Mouse (Mus musculus) ovary, postnatal 10 days (tissue): ENCODE data around the gene Wfdc6b.
"Not testable (repeated sequence)": the region's sequence is repeated elsewhere in the genome, so short reads cannot be mapped to it uniquely, and the experiment has no call there.

Source experiments
- DNase-seq: peaks from one replicate; pipeline ENCODE4 v3.0.0; 2022; ENCODE audit warnings: low spot score

Wfdc6b gene

GRCm38 (mm10) chr2:164613471-164613870 is at the start of gene Wfdc6b, which contains the start of gene Wfdc8:
TSS of gene Wfdc6b (plus strand) at chr2:164613522.
TSS of gene Wfdc8 (minus strand) at chr2:164613626.
- peak; percentile 23 for DNase-seq

GRCm38 (mm10) chr2:164564346-164564745 is 49.0 kb upstream of the Wfdc6b start:
- DNase-seq, result no peak

DNA sequence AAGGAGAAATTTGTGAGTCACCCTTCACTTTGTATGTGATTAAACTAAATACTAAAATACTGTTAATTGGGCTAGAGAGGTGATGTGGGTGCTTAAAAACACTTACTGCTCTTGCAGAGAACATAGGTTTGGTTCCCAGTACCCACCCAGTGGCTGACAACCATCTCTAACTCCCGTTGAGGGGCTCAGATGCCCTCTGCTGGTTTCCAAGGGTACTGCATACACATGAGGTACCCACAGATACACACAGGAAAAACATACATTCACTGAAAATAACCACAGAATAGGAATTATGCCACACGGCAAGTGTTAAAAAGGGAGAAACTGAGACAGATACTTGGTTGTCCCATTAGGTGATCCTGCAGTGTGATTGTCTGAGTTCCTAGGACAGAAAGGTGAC is 46.3 kb upstream of the Wfdc6b start:
- no peak for DNase-seq

GRCm38 (mm10) chr2:164567460-164567859 is 45.9 kb upstream of the Wfdc6b start:
- no peak for DNase-seq

DNA sequence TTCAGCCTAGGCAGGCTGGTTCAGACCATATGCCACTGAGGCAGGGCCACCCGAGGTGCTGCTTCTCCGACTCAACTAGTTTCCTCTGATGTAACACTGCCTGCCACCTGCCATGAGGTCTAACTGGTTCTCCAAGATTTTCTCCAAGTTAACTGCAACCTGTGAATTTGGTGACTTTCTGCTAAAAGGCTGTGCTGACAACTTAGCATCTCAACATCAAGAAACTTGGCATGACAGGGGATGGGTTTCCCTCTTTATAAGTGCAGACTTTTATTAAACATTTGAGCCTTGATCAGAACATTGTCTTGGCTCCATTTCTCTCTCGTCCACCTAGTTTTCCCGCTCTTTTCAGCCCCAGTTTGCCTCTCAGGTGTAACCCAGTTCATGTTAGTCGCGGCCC is 40.0 kb upstream of the Wfdc6b start, which contains the start of gene Spint3:
Spint3 (minus strand) TSS at position 101 of the 400 bp plus-strand sequence.
- not testable (repeated sequence) for DNase-seq

DNA sequence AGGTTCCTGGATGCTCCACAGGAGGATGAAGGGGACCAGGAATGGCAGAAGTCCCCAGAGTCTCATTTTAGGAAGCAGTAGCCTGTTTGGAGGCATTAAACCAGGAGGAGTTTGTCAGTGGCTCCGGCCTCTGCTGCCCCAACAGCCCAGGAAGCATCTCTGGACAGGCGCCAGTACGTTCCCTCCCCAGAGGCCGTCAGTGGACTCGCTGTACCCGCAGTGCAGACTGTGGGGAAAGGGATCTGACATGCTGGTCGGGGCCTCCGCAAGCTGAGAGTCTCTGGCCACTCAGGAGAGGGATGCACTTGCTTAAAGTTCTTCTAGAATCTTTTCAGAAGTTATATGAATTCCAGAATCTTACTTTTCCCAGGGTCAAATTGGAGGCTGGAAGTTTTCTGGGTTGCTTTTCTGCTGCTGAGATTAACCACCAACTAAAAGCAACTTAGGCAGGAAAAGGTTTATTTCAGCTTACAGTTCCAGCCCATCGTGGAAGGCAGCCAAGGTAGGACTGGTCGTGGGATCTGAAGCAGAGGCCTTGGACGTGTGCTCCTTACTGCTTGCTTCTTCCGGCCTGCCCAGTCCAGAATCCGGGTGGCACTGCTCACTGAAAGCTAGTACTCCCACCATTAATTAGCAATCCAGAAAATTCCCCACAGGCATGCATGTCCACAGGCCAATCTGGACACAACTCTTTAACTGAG is 28.1 kb upstream of the Wfdc6b start, which contains the start of gene Wfdc6a:
Wfdc6a (minus strand) TSS at position 423 of the 701 bp plus-strand sequence.
- DNase-seq, result not testable (repeated sequence)

- no peak for DNase-seq
Observed at GRCm38 (mm10) chr2:164592014-164592413, 21.3 kb upstream of the Wfdc6b start.

- DNase-seq, result no peak
Observed at GRCm38 (mm10) chr2:164593494-164593893, 19.8 kb upstream of the Wfdc6b start, which contains the start of gene Eppin. TSS of gene Eppin (minus strand) at chr2:164593594.

DNA sequence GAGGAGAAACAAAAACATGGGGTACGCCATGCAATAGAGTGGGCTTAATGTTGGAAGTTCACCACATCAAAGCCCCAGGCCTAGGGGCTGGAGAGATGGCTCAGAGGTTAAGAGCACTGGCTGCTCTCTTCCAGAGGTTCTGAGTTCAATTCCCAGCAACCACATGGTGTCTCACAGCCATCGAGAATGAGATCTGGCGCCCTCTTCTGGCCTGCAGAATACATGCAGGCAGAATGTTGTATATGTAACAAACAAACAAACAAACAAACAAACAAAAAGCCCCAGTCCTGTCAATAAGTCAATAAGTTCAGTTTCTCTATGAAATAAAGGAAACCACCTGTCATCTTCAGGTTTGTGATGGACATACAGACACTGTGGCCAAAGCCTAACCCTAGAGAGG is 13.1 kb upstream of the Wfdc6b start:
- DNase-seq, result no peak

- no peak for DNase-seq
Observed at GRCm38 (mm10) chr2:164603482-164603881, 9.8 kb upstream of the Wfdc6b start.

- no peak for DNase-seq
Observed at GRCm38 (mm10) chr2:164604411-164604810, 8.9 kb upstream of the Wfdc6b start.

- DNase-seq, result no peak
Observed at GRCm38 (mm10) chr2:164608781-164609180, 4.5 kb upstream of the Wfdc6b start.

- no peak for DNase-seq
Observed at GRCm38 (mm10) chr2:164615386-164615785, 2.1 kb downstream of the Wfdc6b start.

- DNase-seq, result no peak
Observed at GRCm38 (mm10) chr2:164619050-164619449, 5.7 kb downstream of the Wfdc6b start.

DNA sequence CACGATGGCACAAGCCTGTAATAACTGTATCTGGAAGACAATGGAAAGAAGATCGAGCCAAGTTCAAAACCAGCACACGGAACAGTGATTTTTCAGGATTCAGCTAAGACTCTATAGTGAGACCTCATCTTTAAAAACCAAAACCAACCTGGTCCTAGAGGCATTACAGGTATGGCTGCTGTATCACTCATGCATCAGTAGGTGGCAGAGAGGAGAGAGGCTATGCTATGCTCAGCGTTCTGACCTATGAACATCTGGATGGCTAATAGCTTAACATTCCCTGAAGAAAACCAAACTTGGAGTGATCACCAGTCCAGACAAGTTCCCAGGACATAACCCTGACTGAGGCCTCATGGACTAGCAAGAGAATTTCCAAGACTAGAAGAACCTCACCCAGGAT is 8.5 kb downstream of the Wfdc6b start:
- DNase-seq, result no peak

DNA sequence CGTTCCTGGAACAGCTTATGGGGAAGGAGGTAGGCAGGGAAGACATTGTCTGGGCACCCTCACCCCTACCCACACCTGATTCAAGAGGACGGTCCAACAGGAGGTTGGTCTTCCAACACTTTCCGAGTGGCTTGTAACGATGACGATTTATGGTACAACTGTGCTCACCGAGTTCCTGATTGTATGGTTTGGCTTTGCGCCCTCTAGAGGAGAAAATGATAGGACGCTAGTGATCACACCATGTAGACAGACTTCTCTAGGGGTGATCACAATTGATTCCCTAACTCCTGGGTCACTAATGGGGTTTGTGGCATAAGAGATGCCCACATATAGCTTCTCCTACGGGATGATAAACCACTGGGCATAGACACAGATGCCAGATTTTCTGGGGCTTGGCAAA is 21.9 kb downstream of the Wfdc6b start:
- DNase-seq, result no peak

DNA sequence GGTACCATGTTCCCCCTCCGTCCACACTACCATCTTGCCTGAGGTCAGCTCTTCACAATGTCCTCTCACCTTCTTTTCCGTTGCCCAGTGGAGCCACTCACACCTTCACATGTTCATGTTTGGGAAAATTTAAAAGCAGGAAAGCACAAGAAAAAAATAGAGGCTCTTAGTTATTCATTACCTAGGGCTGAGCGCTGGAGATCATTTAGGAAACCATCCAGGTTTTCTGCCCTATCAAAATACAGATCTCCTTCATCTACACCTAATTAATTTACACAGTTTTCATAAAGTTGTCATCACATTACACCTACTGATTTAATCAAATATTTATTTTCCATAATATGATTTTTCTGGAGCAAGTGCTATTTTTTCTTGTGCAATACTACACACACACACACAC is 25.4 kb downstream of the Wfdc6b start, which contains the start of gene Wfdc16:
Wfdc16 (minus strand) TSS at position 101 of the 400 bp plus-strand sequence.
- no peak for DNase-seq

- no peak for DNase-seq
Observed at GRCm38 (mm10) chr2:164641129-164641528, 27.8 kb downstream of the Wfdc6b start.

GRCm38 (mm10) chr2:164641881-164642673 is 28.8 kb downstream of the Wfdc6b start:
- no peak for DNase-seq

- DNase-seq, result no peak
Observed at GRCm38 (mm10) chr2:164655858-164656257, 42.5 kb downstream of the Wfdc6b start, which contains the start of gene Wfdc10. TSS of gene Wfdc10 (plus strand) at chr2:164656046.

GRCm38 (mm10) chr2:164656483-164656882 is 43.2 kb downstream of the Wfdc6b start, which contains the start of gene Wfdc9:
TSS of gene Wfdc9 (minus strand) at chr2:164656583.
- DNase-seq, result no peak

DNA sequence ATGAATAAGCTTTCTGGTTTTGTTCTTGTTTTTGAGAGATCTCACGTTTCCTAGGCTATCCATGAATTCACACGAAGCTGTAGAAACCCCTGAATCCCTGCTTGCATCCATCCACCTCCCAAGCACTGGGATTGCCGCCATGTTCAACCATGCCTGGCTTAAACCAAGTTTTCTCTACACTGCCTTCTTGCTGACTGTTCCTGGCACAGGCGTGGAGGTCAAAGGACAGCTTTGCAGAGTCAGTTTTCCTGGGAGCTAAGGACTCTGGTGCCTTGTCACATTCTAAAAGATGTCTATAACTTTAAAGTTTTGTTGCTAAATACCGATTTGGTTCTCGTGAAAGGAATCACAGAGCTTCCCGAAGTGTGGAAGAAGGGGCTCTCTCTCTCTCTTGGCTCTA is 51.5 kb downstream of the Wfdc6b start:
- DNase-seq, result no peak
